Mouse (Mus musculus) testis, adult 2 months (tissue): ENCODE measurements around the gene Irf6. TPM values are rescaled to one million over a fixed set of nuclear protein-coding genes. Genes with fewer than 3 reads are reported as not detected.

ENCODE experiments used
- H3K27ac ChIP-seq: fragments of 200-500 bp; 2 replicates; pipeline ENCODE4 v1.5.1; 2012; ENCODE audit warnings: low read depth, low read length; ENCODE audit not compliant: control insufficient read depth, insufficient read depth
- H3K27me3 ChIP-seq: fragments of 200-500 bp; 2 replicates; pipeline ENCODE4 v1.6.1; 2012; ENCODE audit warnings: mild to moderate bottlenecking, low read length, moderate library complexity; ENCODE audit not compliant: control insufficient read depth, insufficient read depth
- H3K36me3 ChIP-seq: fragments of 200-500 bp; 2 replicates; pipeline ENCODE4 v1.6.1; 2012; ENCODE audit warnings: mild to moderate bottlenecking, low read length; ENCODE audit not compliant: control insufficient read depth, insufficient read depth
- H3K4me1 ChIP-seq: fragments of 200-500 bp; 2 replicates; pipeline ENCODE4 v1.6.1; 2012; ENCODE audit warnings: low read length; ENCODE audit not compliant: control insufficient read depth, insufficient read depth
- H3K4me3 ChIP-seq: fragments of 200-500 bp; 2 replicates; pipeline ENCODE4 v1.5.1; 2012; ENCODE audit warnings: low read depth, mild to moderate bottlenecking, low read length, moderate library complexity, mixed read lengths; ENCODE audit not compliant: control insufficient read depth
- CTCF ChIP-seq: fragments of 200-500 bp; IDR thresholded peaks from 2 replicates; pipeline ENCODE4 v1.5.1; 2012; ENCODE audit warnings: low read depth, mild to moderate bottlenecking, inconsistent platforms, low read length, moderate library complexity; ENCODE audit not compliant: control insufficient read depth, insufficient read depth, insufficient replicate concordance
- POLR2A ChIP-seq: fragments of 200-500 bp; IDR thresholded peaks from 2 replicates; pipeline ENCODE4 v1.6.1; 2012; ENCODE audit warnings: low read depth, mild to moderate bottlenecking, inconsistent platforms, low read length, moderate library complexity; ENCODE audit not compliant: control insufficient read depth
- polyA plus RNA-seq: library from polyadenylated mRNA; depleted of rRNA; stranded (reverse); fragments of >200 nt; gene quantifications from 2 replicates; pipeline ENCODE4 v1.2.3, GENCODE M21; 2012

Gene Irf6
- polyA plus RNA-seq, 1 experiment = 17.5 TPM

- Histone ChIP-seq H3K27ac (peak within 1 kb of the TSS; percentile 37; the same call in 1 of the 2 replicates), H3K4me1 (no peaks in the 10 kb centered on the region), H3K4me3 (peak within 1 kb of the TSS; percentile 92), H3K36me3 (peaks cover 2% of the 10 kb centered on the region), H3K27me3 (no peaks in the 10 kb centered on the region)
- TF ChIP-seq CTCF (peak; percentile 99), POLR2A (peak; percentile 78; the same call in 1 of the 2 replicates)
Measured at GRCm38 (mm10) chr1:193129786-193130455, 23.0 kb upstream of the Irf6 start, which contains the start of gene Diexf. Diexf (minus strand) TSS chr1:193130272.

DNA sequence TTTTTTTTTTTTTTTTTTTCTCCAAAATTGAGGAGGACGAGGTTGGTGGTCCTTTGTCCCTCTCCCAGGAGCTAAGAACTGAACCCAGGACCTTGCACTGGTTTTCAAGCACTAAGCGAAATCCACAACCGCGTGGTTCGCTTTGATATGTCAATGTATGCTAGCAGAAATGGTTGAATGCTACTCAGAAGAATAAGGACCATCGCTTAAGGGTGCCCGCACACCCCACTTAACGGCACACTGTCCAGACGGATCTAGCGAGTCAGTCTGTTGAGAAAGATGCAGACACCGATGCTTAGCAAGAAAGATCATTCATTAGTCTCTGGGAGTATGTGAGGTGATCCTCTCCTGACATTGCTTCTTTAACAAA is 22.5 kb upstream of the Irf6 start:
- TF ChIP-seq POLR2A (no peak), CTCF (no peak)
- H3K27ac ChIP-seq = no peak overlapping the region
- H3K36me3 ChIP-seq = peaks cover 2% of the 10 kb centered on the region
- no peaks in the 10 kb centered on the region for H3K27me3 ChIP-seq
- H3K4me1 ChIP-seq = no peaks in the 10 kb centered on the region
- H3K4me3 ChIP-seq = peak overlapping the region; percentile 92

DNA sequence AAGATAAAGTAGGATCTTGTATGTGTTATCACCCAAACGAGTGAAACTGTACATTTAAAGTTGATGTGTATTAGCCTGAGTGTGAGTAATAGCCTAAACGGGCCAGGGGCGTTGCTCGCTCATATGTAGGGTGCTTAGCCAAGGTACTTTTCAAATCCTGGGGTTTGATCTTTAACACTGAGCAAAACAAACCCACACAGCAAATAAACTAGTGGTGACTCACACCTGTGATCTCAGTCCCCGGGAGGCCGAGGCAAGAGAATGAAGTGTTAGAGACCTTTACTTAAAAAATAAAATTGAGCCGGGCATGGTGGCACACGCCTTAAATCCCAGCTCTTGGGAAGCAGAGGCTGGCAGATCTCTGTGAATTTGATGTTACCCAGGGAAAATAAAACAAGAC is 22.1 kb upstream of the Irf6 start:
- H3K27me3 ChIP-seq = no peaks in the 10 kb centered on the region
- no peak overlapping the region for H3K4me3 ChIP-seq
- H3K27ac ChIP-seq = no peak overlapping the region
- H3K4me1 ChIP-seq = no peaks in the 10 kb centered on the region
- H3K36me3 ChIP-seq = peaks cover 2% of the 10 kb centered on the region
- no peak for TF ChIP-seq CTCF
- TF ChIP-seq POLR2A = no peak

- Histone ChIP-seq H3K27me3 (no peaks in the 10 kb centered on the region), H3K4me3 (no peak overlapping the region), H3K4me1 (no peaks in the 10 kb centered on the region), H3K27ac (no peak overlapping the region), H3K36me3 (peaks cover 2% of the 10 kb centered on the region)
- no peak for TF ChIP-seq CTCF
- no peak for TF ChIP-seq POLR2A
Measured at GRCm38 (mm10) chr1:193131311-193131948, 21.5 kb upstream of the Irf6 start.

- Histone ChIP-seq H3K27ac (no peak overlapping the region), H3K4me3 (no peak overlapping the region), H3K4me1 (no peaks in the 10 kb centered on the region), H3K27me3 (no peaks in the 10 kb centered on the region), H3K36me3 (no peaks in the 10 kb centered on the region)
- TF ChIP-seq POLR2A (no peak), CTCF (no peak)
Measured at GRCm38 (mm10) chr1:193132385-193132784, 20.5 kb upstream of the Irf6 start.

DNA sequence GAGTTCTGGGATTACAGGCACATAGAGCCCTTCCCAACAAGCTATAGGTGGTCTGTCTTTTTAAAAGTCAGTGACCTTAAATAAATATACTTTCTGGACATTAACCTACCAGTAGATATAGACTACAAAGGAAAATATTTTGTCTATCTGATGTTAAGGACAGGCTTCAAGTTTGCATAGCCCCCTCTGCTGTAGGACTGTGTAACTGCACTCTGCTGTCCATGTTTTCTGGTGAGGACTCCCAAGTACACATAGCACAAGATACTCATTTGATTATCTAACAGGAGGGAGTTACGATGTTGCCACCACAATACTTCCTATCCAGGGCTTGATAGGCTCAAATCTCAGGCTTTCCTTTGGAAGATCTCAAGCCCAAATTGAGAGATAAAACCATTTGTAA is 19.2 kb upstream of the Irf6 start:
- TF ChIP-seq CTCF (no peak), POLR2A (no peak)
- H3K27me3 ChIP-seq = no peaks in the 10 kb centered on the region
- H3K36me3 ChIP-seq = no peaks in the 10 kb centered on the region
- H3K27ac ChIP-seq = no peak overlapping the region
- no peak overlapping the region for H3K4me3 ChIP-seq
- no peaks in the 10 kb centered on the region for H3K4me1 ChIP-seq

DNA sequence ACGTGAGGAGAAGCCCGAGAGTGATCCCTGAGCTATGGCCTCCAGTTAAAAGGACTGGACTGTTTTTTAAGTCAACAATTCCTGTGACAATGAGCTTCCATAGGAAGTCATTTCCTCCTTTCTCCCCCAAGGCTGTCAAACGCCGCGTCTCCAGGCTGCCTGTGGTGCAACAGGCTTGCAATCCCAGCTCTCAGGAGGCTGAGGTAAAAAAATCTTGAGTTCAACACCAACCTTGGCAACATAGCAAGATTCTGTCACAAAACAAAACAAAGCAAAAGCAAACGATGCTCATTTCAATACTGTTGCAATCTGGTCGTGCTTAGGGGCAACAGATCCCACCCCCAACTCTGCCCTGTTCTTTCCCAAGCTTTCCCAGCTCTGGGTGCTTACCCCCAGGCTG is 14.8 kb upstream of the Irf6 start:
- H3K27ac ChIP-seq = no peak overlapping the region
- H3K4me1 ChIP-seq = no peaks in the 10 kb centered on the region
- H3K4me3 ChIP-seq = no peak overlapping the region
- H3K36me3 ChIP-seq = no peaks in the 10 kb centered on the region
- no peaks in the 10 kb centered on the region for H3K27me3 ChIP-seq
- TF ChIP-seq CTCF = no peak
- no peak for TF ChIP-seq POLR2A
